Mouse (Mus musculus): Measurements from ENCODE around the gene Spg7.

- no peak for TF ChIP-seq TCF12 (IDR thresholded peaks at IDR 0.05; ENCODE audit: insufficient read depth, poor library complexity, severe bottlenecking)
- no peak for TF ChIP-seq POLR2AphosphoS2 (IDR thresholded peaks at IDR 0.05; ENCODE audit: insufficient read length, low read depth)
- TF ChIP-seq TCF3 (IDR thresholded peaks at IDR 0.05; ENCODE audit: insufficient read length, low read depth), result no peak
- peak in 1 of 3 experiments; percentile 2 for TF ChIP-seq MYOG (IDR thresholded peaks at IDR 0.05; ENCODE audit: control insufficient read depth in 1 of 3, insufficient read depth in 1 of 3, insufficient read length in 2 of 3, low read depth in 2 of 3)
- TF ChIP-seq POLR2A (IDR thresholded peaks at IDR 0.05; ENCODE audit: insufficient read length, low read depth), result no peak
- TF ChIP-seq MAX (IDR thresholded peaks at IDR 0.05; ENCODE audit: low read depth), result no peak
Measured at GRCm38 (mm10) chr8:123087289-123087688, 24.5 kb downstream of the Spg7 start.

Measured in myocyte (in vitro differentiated cells).